Mouse (Mus musculus): ENCODE measurements around the gene Cdyl2.

GRCm38 (mm10) chr8:116630066-116630465, 102.7 kb downstream of the Cdyl2 start:
- TF ChIP-seq POLR2A (IDR thresholded peaks at IDR 0.05; ENCODE audit: insufficient read depth, low read length) (no peak), CTCF (IDR thresholded peaks at IDR 0.05; ENCODE audit: low read depth, low read length) (no peak)
